Mouse (Mus musculus) G1E (cell line): ENCODE results near the gene Mest. TPM values are rescaled to one million over a fixed set of nuclear protein-coding genes. Genes with fewer than 3 reads are reported as not detected.

Experiments used
- ATAC-seq: 2 replicates; pipeline ENCODE4 v1.8.0; 2016; ENCODE audit warnings: mild to moderate bottlenecking; ENCODE audit not compliant: insufficient number of reproducible peaks, poor library complexity, low FRiP score, severe bottlenecking; ENCODE audit errors: extremely low read depth
- DNase-seq: peaks from one replicate; pipeline ENCODE4 v3.0.0; 2012; ENCODE audit warnings: low spot score
- H3K27me3 ChIP-seq: 2 replicates; pipeline ENCODE4 v1.6.1; 2012; ENCODE audit warnings: mild to moderate bottlenecking, low read length, inconsistent platforms; ENCODE audit not compliant: insufficient read depth
- H3K36me3 ChIP-seq: replicated peaks from 2 replicates; pipeline ENCODE3; 2012; ENCODE audit warnings: mild to moderate bottlenecking, inconsistent platforms
- H3K4me1 ChIP-seq: 2 replicates; pipeline ENCODE4 v1.6.1; 2012; ENCODE audit warnings: low read depth, low read length, inconsistent platforms, mixed read lengths; ENCODE audit not compliant: insufficient read depth
- H3K4me3 ChIP-seq: 2 replicates; pipeline ENCODE4 v1.5.1; 2012; ENCODE audit warnings: low read depth, mild to moderate bottlenecking, inconsistent platforms, low read length, moderate library complexity, mixed read lengths
- H3K9me3 ChIP-seq: replicated peaks from 2 replicates; pipeline ENCODE4 v1.6.1; 2012; ENCODE audit warnings: inconsistent platforms
- CTCF ChIP-seq: IDR thresholded peaks from 2 replicates; pipeline ENCODE4 v1.5.1; 2012; ENCODE audit warnings: low read depth, low read length, inconsistent platforms, mixed read lengths
- GATA1 ChIP-seq: IDR thresholded peaks from 2 replicates; pipeline ENCODE4 v1.6.1; 2012; ENCODE audit warnings: borderline replicate concordance, low read length, inconsistent platforms, mixed read lengths
- GATA2 ChIP-seq: IDR thresholded peaks from 2 replicates; pipeline ENCODE4 v1.6.1; 2012; ENCODE audit warnings: low read depth, low read length, inconsistent platforms, borderline replicate concordance
- POLR2AphosphoS5 ChIP-seq: IDR thresholded peaks from 2 replicates; pipeline ENCODE4 v1.6.1; 2012; ENCODE audit warnings: low read depth, low read length, inconsistent platforms; ENCODE audit not compliant: insufficient replicate concordance
- TAL1 ChIP-seq: conservative IDR thresholded peaks from 2 replicates; pipeline ENCODE4 v1.6.1; 2012; ENCODE audit warnings: low read depth, low read length, inconsistent platforms, mixed read lengths
- polyA plus RNA-seq: library from polyadenylated mRNA; stranded (reverse); fragments of >175 nt; gene quantifications from 2 replicates; pipeline ENCODE4 v1.2.3, GENCODE M21; 2012
- total RNA-seq, 2 experiments: library from RNA; stranded (forward) in 1 of 2; stranded (reverse) in 1 of 2; fragments of 200-1000 nt in 1 of 2; fragments of >200 nt in 1 of 2; fragmentation: Nextera tagmentation in 1 of 2; gene quantifications; 2 replicates each; pipeline ENCODE4 v1.2.3; 2014 to 2017

Gene Mest
- total and polyA plus RNA-seq, 3 experiments = 0.49 to 0.57 TPM; not detected in 1

DNA sequence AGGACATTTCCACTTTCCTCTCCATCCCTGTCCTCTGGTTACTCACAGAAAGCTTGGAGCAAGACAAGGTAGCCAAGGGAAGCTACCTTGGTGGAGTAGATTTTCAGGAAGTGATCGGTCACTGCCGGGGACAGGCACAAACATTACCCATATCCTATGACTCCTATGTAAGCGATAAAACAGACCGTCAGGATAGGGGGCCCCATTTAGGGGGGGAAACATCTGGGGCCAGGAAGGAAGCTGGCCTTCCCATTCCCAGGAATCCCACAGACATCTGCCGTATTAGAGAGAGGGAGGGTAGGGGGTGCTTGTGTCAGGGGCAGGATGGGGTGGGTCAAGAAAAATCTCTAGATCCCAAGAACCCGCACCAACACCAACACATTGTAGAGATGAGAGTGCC lies 23.2 kb upstream of the Mest start:
- peaks cover 49% of the 10 kb centered on the region for H3K27me3 ChIP-seq
- H3K36me3 ChIP-seq = no peaks in the 10 kb centered on the region
- no peaks in the 10 kb centered on the region for H3K4me1 ChIP-seq
- TF ChIP-seq TAL1 (no peak), GATA1 (no peak), POLR2AphosphoS5 (no peak)
- no peaks in the 10 kb centered on the region for H3K9me3 ChIP-seq
- DNase-seq = no peak
- H3K4me3 ChIP-seq = no peak overlapping the region
- no peak for ATAC-seq

DNA sequence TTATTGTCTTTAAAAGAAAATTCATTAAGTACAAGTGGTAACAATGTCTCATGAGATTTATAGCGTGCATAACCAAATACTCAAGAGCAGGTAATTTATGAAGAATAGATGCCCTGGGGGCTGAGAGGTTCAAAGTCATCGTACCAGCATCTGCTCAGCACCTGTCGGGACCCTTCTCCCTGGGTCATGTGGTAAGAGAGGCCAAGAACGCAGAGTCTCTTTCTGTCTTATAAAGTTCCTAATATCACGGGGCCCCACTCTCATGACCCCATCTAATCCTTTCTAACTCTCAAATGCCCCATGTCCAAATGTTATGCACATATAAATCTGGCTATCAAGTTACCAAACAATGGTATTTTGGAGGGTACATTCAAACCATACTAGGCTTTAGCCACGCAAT lies 20.5 kb upstream of the Mest start:
- no peak for DNase-seq

DNA sequence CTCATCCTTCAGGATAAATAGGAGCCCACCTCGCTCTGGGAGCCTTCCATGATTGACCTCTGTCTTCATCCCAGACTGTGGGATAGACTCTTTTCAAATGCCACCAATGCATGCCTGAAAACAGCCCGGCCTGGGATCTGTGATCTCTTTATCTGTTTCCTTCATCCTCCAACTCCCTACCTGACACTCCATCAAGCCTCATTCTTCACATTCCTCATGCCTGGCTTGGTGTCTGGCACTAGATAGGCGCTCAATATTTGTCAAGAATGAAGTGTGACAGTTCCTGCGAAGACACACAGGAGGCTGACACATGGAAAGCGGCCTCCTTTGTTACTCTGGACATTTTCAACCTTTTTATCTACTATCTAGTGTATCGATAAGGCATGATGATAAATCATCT lies 19.9 kb upstream of the Mest start:
- H3K4me1 ChIP-seq = no peaks in the 10 kb centered on the region
- peaks cover 42% of the 10 kb centered on the region for H3K27me3 ChIP-seq
- H3K36me3 ChIP-seq = no peaks in the 10 kb centered on the region

More for the DNA sequence above, 20.5 kb upstream of the Mest start:
- Histone ChIP-seq H3K4me1 (no peaks in the 10 kb centered on the region), H3K27me3 (peaks cover 48% of the 10 kb centered on the region), H3K36me3 (no peaks in the 10 kb centered on the region), H3K9me3 (no peaks in the 10 kb centered on the region), H3K4me3 (no peak overlapping the region)
- ATAC-seq = no peak
- TF ChIP-seq TAL1 = no peak

DNA sequence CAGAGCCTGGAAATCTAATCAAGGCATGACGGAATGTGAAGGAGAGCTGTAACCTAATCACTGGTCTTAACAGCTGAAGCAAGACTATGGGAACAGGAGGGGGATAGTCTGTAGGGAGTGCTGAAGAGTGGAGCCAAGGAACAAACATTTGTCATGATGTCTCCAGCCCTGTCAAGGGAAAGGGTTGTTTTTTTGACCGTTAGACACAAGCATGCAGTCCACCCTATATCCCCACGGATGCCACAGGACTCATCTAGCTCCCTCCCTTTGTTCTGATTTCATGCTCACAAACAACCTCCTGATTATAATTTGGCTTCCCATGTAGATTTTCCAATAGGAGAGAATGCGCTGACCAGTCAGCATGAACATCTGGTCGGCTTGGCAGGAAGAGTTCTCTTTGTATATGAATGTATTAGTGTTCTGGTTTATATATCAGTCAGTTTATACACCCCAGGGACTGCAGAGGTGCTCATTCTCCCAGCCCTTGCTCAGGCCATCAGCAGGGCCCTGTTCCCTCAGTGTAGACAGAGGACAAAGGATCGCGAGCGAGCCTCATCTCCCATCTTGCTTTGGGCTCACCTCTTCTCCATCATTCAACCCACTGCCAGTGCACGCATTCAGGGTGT lies 19.3 kb upstream of the Mest start:
- no peak for TF ChIP-seq TAL1
- no peak for TF ChIP-seq POLR2AphosphoS5
- no peak for TF ChIP-seq GATA2
- no peak for TF ChIP-seq GATA1
- TF ChIP-seq CTCF = no peak
- DNase-seq (no peak), ATAC-seq (no peak)
- Histone ChIP-seq H3K9me3 (no peaks in the 10 kb centered on the region), H3K27me3 (peaks cover 37% of the 10 kb centered on the region), H3K4me3 (no peak overlapping the region), H3K36me3 (no peaks in the 10 kb centered on the region), H3K4me1 (no peaks in the 10 kb centered on the region)

More for the DNA sequence above, 19.9 kb upstream of the Mest start:
- Histone ChIP-seq H3K9me3 (no peaks in the 10 kb centered on the region), H3K4me3 (no peak overlapping the region)
- no peak for ATAC-seq
- DNase-seq = no peak
- TF ChIP-seq POLR2AphosphoS5 (no peak), CTCF (no peak), GATA2 (no peak), GATA1 (no peak), TAL1 (no peak)

DNA sequence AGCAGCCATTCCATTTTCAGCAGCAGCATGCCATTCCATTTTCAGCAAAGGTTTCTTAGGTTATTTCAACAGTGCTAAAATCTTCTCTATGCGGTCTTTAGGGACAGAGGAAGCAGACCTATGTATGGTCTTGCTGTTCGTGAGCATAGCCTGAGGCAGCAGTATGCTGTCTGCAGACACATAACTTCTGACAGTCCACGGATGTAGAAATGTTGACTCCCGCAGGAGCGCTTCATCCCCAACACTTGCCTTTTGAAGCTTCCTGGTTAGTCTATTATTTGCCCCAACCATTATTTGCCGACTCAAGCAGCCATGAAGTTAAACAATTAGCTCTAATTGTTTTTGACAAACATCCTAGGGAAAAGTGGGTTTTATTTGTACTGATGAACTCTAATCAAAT lies 14.2 kb upstream of the Mest start:
- no peaks in the 10 kb centered on the region for H3K9me3 ChIP-seq
- no peak for DNase-seq
- H3K36me3 ChIP-seq = no peaks in the 10 kb centered on the region
- no peak for TF ChIP-seq GATA2
- TF ChIP-seq CTCF = no peak
- no peak for TF ChIP-seq GATA1
- no peak for TF ChIP-seq POLR2AphosphoS5
- no peak for TF ChIP-seq TAL1
- H3K4me1 ChIP-seq = no peaks in the 10 kb centered on the region; the same call in 1 of the 2 replicates
- peaks cover 27% of the 10 kb centered on the region for H3K27me3 ChIP-seq
- no peak for ATAC-seq
- no peak overlapping the region for H3K4me3 ChIP-seq

DNA sequence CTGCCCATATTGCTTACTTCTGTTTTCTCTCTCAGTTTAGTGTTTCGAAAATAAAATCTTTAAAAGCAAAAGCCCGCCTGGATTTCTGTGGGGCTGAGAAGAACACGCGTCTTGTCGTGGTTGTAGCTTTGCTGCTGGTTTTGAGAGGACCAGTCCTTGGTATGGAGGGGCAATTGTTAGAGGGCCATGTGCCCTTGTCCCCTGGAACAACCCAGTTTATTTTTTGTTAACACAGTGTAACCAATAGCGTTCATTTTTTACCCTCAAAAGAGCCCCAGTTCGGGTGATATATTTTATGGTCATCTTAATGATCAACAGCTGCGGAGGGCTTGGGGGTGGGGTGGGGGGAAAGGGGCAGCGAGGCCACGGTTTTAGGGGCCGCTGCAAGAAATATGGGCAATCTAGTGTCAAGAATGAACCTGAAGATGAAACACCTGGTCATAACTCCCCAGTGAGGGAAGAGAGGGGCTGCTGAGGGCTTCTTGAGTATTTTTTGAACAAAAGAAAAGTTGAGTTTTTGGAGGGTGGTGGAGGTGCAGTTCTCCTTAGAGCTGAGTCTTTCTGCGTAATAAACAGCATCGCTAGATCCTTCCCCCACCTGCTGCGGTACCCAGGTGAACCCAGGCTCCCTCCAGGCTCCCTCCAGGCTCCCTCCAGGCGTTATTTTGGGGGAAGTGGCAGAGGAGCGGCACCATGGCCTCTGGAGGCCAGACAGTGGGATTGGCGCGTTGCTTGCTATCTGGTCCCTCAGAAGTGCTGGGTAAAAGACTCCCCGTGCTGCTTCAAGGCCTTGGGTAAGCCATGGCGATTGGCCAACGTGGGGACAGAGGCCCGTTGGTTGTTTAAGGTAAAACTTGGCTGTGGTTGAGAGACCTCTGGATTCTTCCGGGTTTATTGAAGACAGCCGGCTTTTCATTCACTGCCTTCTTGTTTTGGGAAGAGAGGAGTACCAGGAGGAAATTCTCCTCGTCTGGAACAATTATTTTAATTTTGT lies 12.7 kb upstream of the Mest start:
- no peaks in the 10 kb centered on the region for H3K9me3 ChIP-seq
- no peak for DNase-seq
- no peak for TF ChIP-seq GATA2
- no peak for TF ChIP-seq POLR2AphosphoS5
- TF ChIP-seq CTCF = no peak
- TF ChIP-seq GATA1 = no peak
- TF ChIP-seq TAL1 = no peak
- H3K4me3 ChIP-seq = no peak overlapping the region
- peaks cover 24% of the 10 kb centered on the region for H3K27me3 ChIP-seq
- no peaks in the 10 kb centered on the region for H3K36me3 ChIP-seq
- ATAC-seq = no peak
- H3K4me1 ChIP-seq = no peaks in the 10 kb centered on the region; the same call in 1 of the 2 replicates
